In the genomic region with DNA sequence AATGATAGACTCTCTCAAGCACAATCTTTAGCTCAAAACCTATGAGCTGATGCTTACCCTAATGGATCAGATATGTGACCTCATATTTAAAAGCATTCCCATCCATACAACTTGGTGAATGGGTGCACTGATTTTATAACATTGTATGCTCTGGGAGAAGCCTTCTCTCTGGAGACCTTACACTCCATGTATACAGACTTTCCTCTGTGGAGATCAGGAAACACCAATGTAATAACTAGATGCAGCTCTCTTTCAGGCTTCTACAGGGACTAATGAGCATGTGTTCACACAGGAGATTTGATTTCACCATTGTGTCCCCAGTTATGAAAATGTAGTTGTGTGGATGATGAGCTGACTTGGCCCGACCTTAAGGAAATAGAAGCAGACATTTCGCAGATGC, we compare ENCODE assay signal across 21 mouse cellular contexts. TPM values are rescaled to one million over a fixed set of nuclear protein-coding genes. Genes with fewer than 3 reads are reported as not detected.
"Had no signal": no experiment of that assay in that cellular context is flagged by ENCODE, and none has a peak within 500 bp of the region (broad histone marks: within the 10 kb centered on the region; RNA-seq: fewer than 3 reads in every experiment).

A gene (minus strand): TSS at position 101 of the 400 bp plus-strand sequence.

- DNase-seq: cerebellum, adult 8-10 months; cerebellum, adult 9-10 months; cerebellum, adult 9-11 months; cerebellum, postnatal 14 days; cerebellum, postnatal 25 days; cerebellum, postnatal 36 days; embryo, embryonic 11 days; forebrain, postnatal 0 days; gastrocnemius, adult 2 months; gastrocnemius, postnatal 10 days; gastrocnemius, postnatal 14 days; gastrocnemius, postnatal 25 days; gastrocnemius, postnatal 36 days; heart, adult 2 months had no signal

RNA-seq across cellular contexts. Expression of the gene that starts here (rescaled TPM):
- total RNA-seq: common myeloid progenitor, adult 5-6 weeks; forebrain, postnatal 0 days; gastrocnemius, adult 18-20 months; gastrocnemius, adult 2 months; gastrocnemius, adult 8-10 months; gastrocnemius, postnatal 10 days; gastrocnemius, postnatal 14 days; gastrocnemius, postnatal 25 days; gastrocnemius, postnatal 36 days; gastrocnemius, postnatal 4 days; granulocyte monocyte progenitor cell, adult 5-6 weeks; heart, adult 18-20 months; heart, adult 2 months; heart, adult 8-10 months had no signal
